Mouse (Mus musculus): ENCODE results near the gene Gkn3. TPM values are rescaled to one million over a fixed set of nuclear protein-coding genes. Genes with fewer than 3 reads are reported as not detected.

The Gkn3 gene
- total and polyA plus RNA-seq, 3 experiments: not detected

GRCm38 (mm10) chr6:87424037-87424816 lies 35.5 kb upstream of the Gkn3 start:
- no peak for ATAC-seq (ENCODE audit: extremely low read depth, insufficient number of reproducible peaks, low FRiP score, poor library complexity, severe bottlenecking)
- no peaks in the 10 kb centered on the region for H3K36me3 ChIP-seq (replicated peaks)
- H3K4me1 ChIP-seq (ENCODE audit: insufficient read depth, low read depth, low read length): no peaks in the 10 kb centered on the region
- no peak overlapping the region for H3K4me3 ChIP-seq (ENCODE audit: low read depth, low read length)
- no peak for DNase-seq (ENCODE audit: low spot score)
- H3K9me3 ChIP-seq (replicated peaks): no peaks in the 10 kb centered on the region
- TF ChIP-seq TAL1 (conservative IDR thresholded peaks at IDR 0.05; ENCODE audit: low read depth, low read length): no peak
- TF ChIP-seq CTCF (IDR thresholded peaks at IDR 0.05; ENCODE audit: low read depth, low read length): no peak
- TF ChIP-seq POLR2AphosphoS5 (IDR thresholded peaks at IDR 0.05; ENCODE audit: insufficient replicate concordance, low read depth, low read length): no peak
- TF ChIP-seq GATA1 (IDR thresholded peaks at IDR 0.05; ENCODE audit: borderline replicate concordance, low read length): no peak
- no peak for TF ChIP-seq GATA2 (IDR thresholded peaks at IDR 0.05; ENCODE audit: borderline replicate concordance, low read depth, low read length)
- H3K27me3 ChIP-seq (ENCODE audit: insufficient read depth, low read length): peaks cover 30% of the 10 kb centered on the region

DNA sequence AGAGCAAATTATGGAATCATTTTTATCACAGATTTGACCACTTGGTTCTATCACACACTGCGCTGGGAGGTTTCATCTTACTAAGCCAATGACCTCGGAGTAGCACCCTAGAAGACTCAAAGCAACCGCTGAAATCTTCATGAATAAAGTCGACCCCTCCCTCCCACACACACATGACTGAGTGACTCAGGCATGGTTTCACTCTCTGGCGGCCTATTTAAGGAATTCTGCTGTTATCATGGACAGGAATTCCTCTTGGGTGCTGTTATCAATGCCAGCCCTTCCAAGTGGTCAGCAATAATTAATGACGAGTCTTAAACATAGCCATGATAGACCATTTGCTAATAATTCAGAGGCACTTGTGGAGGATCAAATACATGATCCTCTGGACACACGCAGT lies 33.6 kb upstream of the Gkn3 start:
- DNase-seq (ENCODE audit: low spot score) (no peak), ATAC-seq (ENCODE audit: extremely low read depth, insufficient number of reproducible peaks, low FRiP score, poor library complexity, severe bottlenecking) (no peak)

DNA sequence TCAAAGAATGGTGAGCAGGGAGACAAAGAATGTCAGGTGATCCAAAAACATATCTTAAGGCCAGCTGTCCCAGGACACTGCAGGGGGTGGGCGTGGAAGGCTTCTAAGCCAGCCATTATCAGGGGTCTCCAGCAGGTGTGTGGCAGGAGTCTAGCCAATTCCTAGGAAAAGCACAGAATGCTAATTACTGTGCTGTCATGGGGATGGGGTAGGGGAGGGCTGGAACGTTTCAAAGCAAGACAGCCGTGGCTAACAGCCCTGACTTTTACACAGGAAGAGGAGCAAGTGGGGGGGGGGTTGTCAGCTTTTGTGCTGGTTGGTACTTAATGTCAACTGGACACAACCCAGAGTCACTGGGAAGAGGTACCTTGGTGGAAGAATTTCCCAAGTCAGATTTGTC lies 23.3 kb upstream of the Gkn3 start:
- H3K27me3 ChIP-seq (ENCODE audit: insufficient read depth, low read length): peaks cover 7% of the 10 kb centered on the region
- no peaks in the 10 kb centered on the region for H3K36me3 ChIP-seq (replicated peaks)
- TF ChIP-seq GATA1 (IDR thresholded peaks at IDR 0.05; ENCODE audit: borderline replicate concordance, low read length): no peak
- TF ChIP-seq GATA2 (IDR thresholded peaks at IDR 0.05; ENCODE audit: borderline replicate concordance, low read depth, low read length): no peak
- TF ChIP-seq TAL1 (conservative IDR thresholded peaks at IDR 0.05; ENCODE audit: low read depth, low read length): no peak
- no peak for TF ChIP-seq CTCF (IDR thresholded peaks at IDR 0.05; ENCODE audit: low read depth, low read length)
- no peak for TF ChIP-seq POLR2AphosphoS5 (IDR thresholded peaks at IDR 0.05; ENCODE audit: insufficient replicate concordance, low read depth, low read length)
- H3K4me3 ChIP-seq (ENCODE audit: low read depth, low read length): no peak overlapping the region
- no peaks in the 10 kb centered on the region for H3K4me1 ChIP-seq (ENCODE audit: insufficient read depth, low read depth, low read length)
- H3K9me3 ChIP-seq (replicated peaks): no peaks in the 10 kb centered on the region
- DNase-seq (ENCODE audit: low spot score) (no peak), ATAC-seq (ENCODE audit: extremely low read depth, insufficient number of reproducible peaks, low FRiP score, poor library complexity, severe bottlenecking) (no peak)

More for the DNA sequence above, 33.6 kb upstream of the Gkn3 start:
- no peaks in the 10 kb centered on the region for H3K9me3 ChIP-seq (replicated peaks)
- H3K36me3 ChIP-seq (replicated peaks): no peaks in the 10 kb centered on the region
- no peaks in the 10 kb centered on the region for H3K4me1 ChIP-seq (ENCODE audit: insufficient read depth, low read depth, low read length)
- no peak overlapping the region for H3K4me3 ChIP-seq (ENCODE audit: low read depth, low read length)
- peaks cover 29% of the 10 kb centered on the region for H3K27me3 ChIP-seq (ENCODE audit: insufficient read depth, low read length)
- TF ChIP-seq GATA1 (IDR thresholded peaks at IDR 0.05; ENCODE audit: borderline replicate concordance, low read length) (no peak), TAL1 (conservative IDR thresholded peaks at IDR 0.05; ENCODE audit: low read depth, low read length) (no peak), CTCF (IDR thresholded peaks at IDR 0.05; ENCODE audit: low read depth, low read length) (no peak), POLR2AphosphoS5 (IDR thresholded peaks at IDR 0.05; ENCODE audit: insufficient replicate concordance, low read depth, low read length) (no peak), GATA2 (IDR thresholded peaks at IDR 0.05; ENCODE audit: borderline replicate concordance, low read depth, low read length) (no peak)

- ATAC-seq (ENCODE audit: extremely low read depth, insufficient number of reproducible peaks, low FRiP score, poor library complexity, severe bottlenecking): no peak
- Histone ChIP-seq H3K9me3 (replicated peaks) (no peaks in the 10 kb centered on the region), H3K27me3 (ENCODE audit: insufficient read depth, low read length) (peaks cover 24% of the 10 kb centered on the region), H3K4me3 (ENCODE audit: low read depth, low read length) (no peak overlapping the region), H3K4me1 (ENCODE audit: insufficient read depth, low read depth, low read length) (peaks cover 12% of the 10 kb centered on the region), H3K36me3 (replicated peaks) (no peaks in the 10 kb centered on the region)
- TF ChIP-seq POLR2AphosphoS5 (IDR thresholded peaks at IDR 0.05; ENCODE audit: insufficient replicate concordance, low read depth, low read length) (no peak), GATA1 (IDR thresholded peaks at IDR 0.05; ENCODE audit: borderline replicate concordance, low read length) (no peak), CTCF (IDR thresholded peaks at IDR 0.05; ENCODE audit: low read depth, low read length) (no peak), GATA2 (IDR thresholded peaks at IDR 0.05; ENCODE audit: borderline replicate concordance, low read depth, low read length) (no peak), TAL1 (conservative IDR thresholded peaks at IDR 0.05; ENCODE audit: low read depth, low read length) (no peak)
- DNase-seq (ENCODE audit: low spot score): no peak
Measured at GRCm38 (mm10) chr6:87401456-87401855, 12.7 kb upstream of the Gkn3 start.

GRCm38 (mm10) chr6:87399886-87400566 lies 11.3 kb upstream of the Gkn3 start:
- Histone ChIP-seq H3K36me3 (replicated peaks) (no peaks in the 10 kb centered on the region), H3K4me3 (ENCODE audit: low read depth, low read length) (no peak overlapping the region), H3K4me1 (ENCODE audit: insufficient read depth, low read depth, low read length) (peaks cover 12% of the 10 kb centered on the region), H3K9me3 (replicated peaks) (no peaks in the 10 kb centered on the region), H3K27me3 (ENCODE audit: insufficient read depth, low read length) (peaks cover 32% of the 10 kb centered on the region)
- DNase-seq (ENCODE audit: low spot score) (no peak), ATAC-seq (ENCODE audit: extremely low read depth, insufficient number of reproducible peaks, low FRiP score, poor library complexity, severe bottlenecking) (no peak)
- TF ChIP-seq GATA1 (IDR thresholded peaks at IDR 0.05; ENCODE audit: borderline replicate concordance, low read length) (no peak), POLR2AphosphoS5 (IDR thresholded peaks at IDR 0.05; ENCODE audit: insufficient replicate concordance, low read depth, low read length) (no peak), CTCF (IDR thresholded peaks at IDR 0.05; ENCODE audit: low read depth, low read length) (no peak), TAL1 (conservative IDR thresholded peaks at IDR 0.05; ENCODE audit: low read depth, low read length) (no peak), GATA2 (IDR thresholded peaks at IDR 0.05; ENCODE audit: borderline replicate concordance, low read depth, low read length) (no peak)

DNA sequence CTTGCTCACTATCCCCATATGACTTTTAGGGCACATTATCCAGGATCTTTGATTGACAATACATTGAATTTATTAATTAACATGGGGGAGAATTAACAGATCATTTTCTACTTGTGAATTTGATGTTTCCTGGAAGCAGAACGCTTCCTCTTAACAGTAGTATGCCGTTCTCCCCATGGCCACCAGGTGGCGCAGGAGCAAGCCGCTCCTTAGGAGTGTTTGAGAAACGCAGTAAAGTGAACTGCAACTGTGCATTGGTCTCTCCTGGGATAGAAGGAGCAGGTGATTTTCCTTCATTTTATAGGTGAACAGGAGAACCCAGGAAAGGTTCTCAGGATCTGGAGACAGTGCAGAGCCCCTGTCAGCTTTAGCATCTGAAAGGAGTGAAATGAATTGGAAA lies 10.4 kb upstream of the Gkn3 start:
- Histone ChIP-seq H3K36me3 (replicated peaks) (no peaks in the 10 kb centered on the region), H3K4me3 (ENCODE audit: low read depth, low read length) (no peak overlapping the region), H3K9me3 (replicated peaks) (no peaks in the 10 kb centered on the region), H3K27me3 (ENCODE audit: insufficient read depth, low read length) (peaks cover 38% of the 10 kb centered on the region), H3K4me1 (ENCODE audit: insufficient read depth, low read depth, low read length) (peaks cover 12% of the 10 kb centered on the region)
- no peak for TF ChIP-seq GATA1 (IDR thresholded peaks at IDR 0.05; ENCODE audit: borderline replicate concordance, low read length)
- TF ChIP-seq CTCF (IDR thresholded peaks at IDR 0.05; ENCODE audit: low read depth, low read length): peak; percentile 94
- no peak for ATAC-seq (ENCODE audit: extremely low read depth, insufficient number of reproducible peaks, low FRiP score, poor library complexity, severe bottlenecking)
- peak; percentile 40 for DNase-seq (ENCODE audit: low spot score)

All from G1E (cell line).